Mouse (Mus musculus) heart, adult 11 months (tissue): ENCODE measurements around the gene Mthfd1.
"Not testable (repeated sequence)": the region's sequence is repeated elsewhere in the genome, so short reads cannot be mapped to it uniquely, and the experiment has no call there.

Experiments used
- DNase-seq: peaks from one replicate; pipeline ENCODE4 v3.0.0; 2022

Mthfd1 gene

DNA sequence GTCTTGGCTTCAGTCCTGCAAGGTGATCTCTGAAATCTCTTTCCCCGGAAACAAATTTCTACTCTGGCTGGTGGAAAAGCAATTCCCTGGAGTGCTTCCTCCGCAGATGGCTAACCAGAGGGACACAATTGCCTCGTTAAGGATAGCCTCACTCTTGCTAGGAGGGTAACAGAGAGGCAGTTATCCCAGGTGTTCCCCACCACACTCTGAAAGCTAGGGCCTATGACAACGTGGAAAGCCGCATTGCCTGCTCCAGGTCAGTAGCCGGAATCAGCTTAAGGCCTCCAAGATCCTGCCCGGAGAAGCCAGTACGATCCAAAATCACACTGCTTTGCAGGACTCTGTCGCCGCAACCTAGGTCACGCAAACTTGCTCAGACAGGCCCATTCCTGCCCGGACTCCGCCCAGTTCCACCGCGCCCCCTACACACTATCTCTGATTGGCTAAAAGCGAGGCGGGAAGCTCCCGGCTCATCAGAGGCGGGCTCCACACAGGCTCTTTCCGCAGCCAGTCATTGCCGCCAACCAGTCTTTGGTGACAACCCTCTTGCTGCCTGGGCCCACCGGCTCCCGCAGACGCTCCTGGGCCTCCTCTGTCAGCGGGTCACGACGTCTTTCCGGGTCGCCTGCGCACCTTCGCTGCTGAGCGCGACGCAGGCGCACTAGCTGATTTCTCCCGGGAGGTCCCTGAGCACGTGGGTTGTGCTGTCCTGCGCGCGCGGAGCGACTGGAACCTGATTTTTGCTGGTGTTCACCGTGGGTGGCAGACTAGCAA lies at the start of gene Mthfd1:
Gene Mthfd1 (plus strand): TSS at position 574 of the 774 bp plus-strand sequence.
- DNase-seq, result peak; percentile 100

DNA sequence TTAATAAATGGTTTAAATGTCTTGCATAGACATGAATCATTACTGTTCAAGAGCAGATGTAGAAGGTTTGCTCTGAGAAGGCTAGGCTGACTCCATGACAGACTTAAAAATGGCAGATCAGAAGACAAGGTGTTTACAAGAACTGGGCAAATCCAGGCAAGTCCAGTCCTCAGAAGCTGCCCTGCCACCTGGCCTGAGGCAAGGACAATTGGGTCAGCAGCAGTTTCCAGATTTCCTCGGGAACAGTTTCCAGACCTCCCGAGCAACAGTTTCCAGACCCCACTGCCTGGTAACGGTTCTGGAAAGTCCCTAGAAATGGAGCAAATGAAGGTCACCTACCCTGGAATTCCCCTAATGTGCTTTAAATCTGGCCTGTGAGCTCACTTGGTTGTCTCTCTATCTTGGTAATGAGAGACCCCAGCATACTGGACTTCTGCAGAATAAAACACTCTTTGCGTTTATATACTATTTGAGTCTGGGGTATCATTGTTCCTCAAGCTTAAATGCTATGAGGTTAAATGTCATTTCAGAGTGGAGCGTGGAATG lies 45.6 kb upstream of the Mthfd1 start:
- DNase-seq, result no peak

- peak; percentile 67 for DNase-seq
Measured at GRCm38 (mm10) chr12:76215121-76215520, 40.0 kb upstream of the Mthfd1 start.

GRCm38 (mm10) chr12:76216716-76217115 lies 38.4 kb upstream of the Mthfd1 start:
- DNase-seq, result no peak

GRCm38 (mm10) chr12:76222104-76222503 lies 33.0 kb upstream of the Mthfd1 start:
- DNase-seq, result not testable (repeated sequence)

- peak; percentile 23 for DNase-seq
Measured at GRCm38 (mm10) chr12:76230644-76231043, 24.5 kb upstream of the Mthfd1 start.

GRCm38 (mm10) chr12:76235253-76235652 lies 19.8 kb upstream of the Mthfd1 start:
- DNase-seq, result no peak

DNA sequence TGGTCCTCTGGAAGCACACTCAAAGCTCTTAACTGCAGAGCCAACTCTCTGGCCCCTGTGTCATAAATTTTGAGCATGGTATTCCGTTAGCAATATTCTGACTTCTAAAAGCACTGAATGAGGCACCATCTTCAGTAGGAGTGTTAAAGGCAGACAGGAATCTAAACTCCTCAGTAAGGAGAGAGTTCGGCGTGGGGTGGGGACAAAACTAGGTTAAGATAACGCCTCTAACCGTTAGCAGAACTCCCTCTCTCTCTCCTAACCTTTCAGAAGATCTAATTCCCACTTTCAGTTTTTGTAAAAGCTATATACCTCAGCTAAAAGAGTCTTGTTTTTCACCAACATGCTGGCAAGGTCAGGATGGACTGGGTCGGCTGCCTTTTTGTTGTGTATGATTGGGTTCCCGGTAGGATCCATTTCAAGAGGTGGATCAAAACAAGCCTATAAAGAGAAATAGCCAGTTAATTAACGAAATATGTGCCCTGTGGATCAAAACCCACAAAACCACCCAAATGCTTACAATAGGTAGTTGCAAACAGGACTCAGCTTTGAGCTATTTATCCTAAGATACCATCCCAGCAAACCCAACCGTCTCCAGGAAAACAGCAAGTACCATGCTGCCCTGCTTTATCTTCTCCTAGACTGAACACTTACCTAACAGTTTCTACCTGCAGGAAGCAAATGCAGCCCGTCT lies 15.8 kb upstream of the Mthfd1 start:
- peak; percentile 64 for DNase-seq

- DNase-seq, result peak; percentile 33
Measured at GRCm38 (mm10) chr12:76239839-76240571, 15.1 kb upstream of the Mthfd1 start.

DNA sequence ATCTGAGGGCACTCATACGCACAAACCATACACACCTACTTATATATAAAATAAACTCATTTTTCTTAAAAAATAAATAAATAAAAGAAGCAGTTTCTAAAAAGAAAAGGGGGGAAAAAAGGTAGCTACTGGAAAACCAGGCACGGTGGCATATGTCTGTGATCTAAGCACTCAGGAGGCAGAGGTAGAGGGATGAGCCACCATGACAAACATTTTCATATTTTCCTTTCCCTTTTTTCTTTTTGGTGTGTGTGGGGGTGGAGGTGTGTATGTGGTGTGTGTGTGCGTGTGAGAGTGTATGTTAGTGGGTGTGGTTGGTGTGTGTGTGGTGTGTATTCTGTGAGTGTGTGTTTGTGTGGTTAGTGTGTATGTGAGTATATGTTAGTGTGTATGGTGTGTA lies 14.4 kb upstream of the Mthfd1 start:
- peak; percentile 45 for DNase-seq

DNA sequence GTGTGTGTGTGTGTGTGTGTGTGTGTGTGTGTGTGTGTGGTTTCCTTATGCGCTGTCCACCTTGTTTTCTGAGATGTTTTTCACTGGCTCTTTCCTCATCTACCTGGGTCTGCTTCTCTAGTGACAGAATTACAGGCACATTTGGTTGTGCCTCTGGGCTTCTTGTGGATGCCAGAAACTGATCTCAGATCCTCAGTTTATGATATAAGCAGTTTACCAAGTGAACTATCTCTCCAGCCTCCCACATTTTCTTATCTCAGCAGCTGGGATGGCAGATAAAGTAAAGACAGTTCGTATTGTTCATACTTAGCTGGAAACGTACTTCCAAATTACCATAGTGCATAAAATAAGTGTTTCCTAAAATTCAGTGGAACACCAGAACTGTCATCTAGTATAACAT lies 14.0 kb upstream of the Mthfd1 start:
- DNase-seq, result no peak

DNA sequence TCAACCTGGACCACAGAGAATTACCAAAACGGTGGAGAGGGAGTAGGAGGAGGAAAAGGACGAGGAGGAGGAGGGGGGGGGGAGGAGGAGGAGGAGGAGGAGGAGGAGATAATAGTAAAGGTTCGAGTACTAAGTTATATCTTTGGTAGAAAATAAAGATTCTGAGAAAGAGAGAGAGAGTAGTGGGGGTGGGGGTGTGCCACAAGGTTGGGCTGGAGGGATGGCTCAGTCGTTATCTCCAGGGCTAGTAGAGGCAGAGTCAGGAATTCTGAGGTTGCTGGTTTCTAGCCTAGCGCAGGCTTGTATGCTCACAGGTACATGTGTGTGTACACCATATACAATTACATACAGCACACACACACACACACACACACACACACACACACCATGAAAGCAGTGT lies 13.3 kb upstream of the Mthfd1 start:
- peak; percentile 8 for DNase-seq

DNA sequence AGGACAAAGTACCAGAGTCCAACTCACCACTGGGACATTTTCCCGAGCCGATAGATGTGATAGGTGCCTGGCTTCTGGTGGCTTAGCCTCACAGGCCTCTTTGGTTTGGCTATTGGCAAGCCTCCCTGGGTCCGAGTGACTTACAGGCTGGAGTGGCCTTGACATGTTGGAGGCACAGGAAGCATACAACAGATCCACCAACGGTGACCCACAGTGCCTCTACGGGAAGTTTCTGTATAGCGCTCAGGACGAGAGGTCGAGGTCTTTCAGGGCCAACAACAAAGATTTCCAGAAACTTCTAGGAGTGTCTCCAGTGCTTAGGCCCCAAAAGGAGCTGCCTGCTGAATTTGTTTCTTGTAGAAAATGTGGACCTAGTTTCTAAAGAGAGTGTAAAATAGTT lies 10.1 kb upstream of the Mthfd1 start:
- peak; percentile 80 for DNase-seq

GRCm38 (mm10) chr12:76246646-76247045 lies 8.5 kb upstream of the Mthfd1 start, which contains the start of gene Tex21:
TSS of gene Tex21 (minus strand) at chr12:76246746.
- DNase-seq, result peak; percentile 11

GRCm38 (mm10) chr12:76253090-76253489 lies 2.0 kb upstream of the Mthfd1 start:
- DNase-seq, result peak; percentile 39

DNA sequence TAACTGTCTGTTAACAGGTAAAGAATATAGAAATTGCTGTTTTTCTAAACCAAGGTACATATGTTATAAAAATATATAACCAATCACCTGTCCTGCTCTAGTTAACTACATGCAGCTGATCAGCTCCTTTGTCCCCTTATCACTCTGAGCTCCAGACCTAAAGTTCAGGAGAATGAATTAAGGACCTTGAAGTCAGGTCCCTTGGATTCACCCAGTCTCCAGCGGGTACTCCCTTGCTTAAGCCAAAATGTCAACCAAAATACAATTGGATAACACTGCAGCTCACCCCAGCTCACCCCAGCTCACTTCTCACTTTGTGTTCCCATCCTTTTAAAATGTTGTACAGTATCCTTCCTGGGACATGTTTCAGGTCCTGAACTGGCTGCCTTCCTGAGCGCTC lies 1.5 kb upstream of the Mthfd1 start:
- DNase-seq, result peak; percentile 71

DNA sequence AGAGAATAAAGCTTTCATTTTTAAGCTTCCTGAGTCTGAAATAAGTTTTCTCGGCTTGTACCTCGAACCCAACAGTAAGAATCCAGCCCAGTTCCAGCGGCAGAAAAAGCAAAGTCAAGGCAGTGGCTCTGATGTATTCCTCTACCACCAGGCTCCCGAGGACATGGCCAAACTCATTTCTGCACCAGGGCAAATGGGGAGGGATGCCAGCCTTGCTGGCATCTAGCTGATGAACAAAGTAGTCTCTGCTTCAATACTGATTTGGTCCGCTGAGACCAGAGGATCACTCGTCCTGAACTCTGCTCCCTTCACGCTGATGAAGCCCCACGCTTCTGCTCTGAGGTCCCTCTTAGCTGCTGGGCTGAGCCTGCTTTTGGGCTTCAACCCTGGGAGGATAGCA lies 1.1 kb upstream of the Mthfd1 start:
- peak; percentile 77 for DNase-seq

DNA sequence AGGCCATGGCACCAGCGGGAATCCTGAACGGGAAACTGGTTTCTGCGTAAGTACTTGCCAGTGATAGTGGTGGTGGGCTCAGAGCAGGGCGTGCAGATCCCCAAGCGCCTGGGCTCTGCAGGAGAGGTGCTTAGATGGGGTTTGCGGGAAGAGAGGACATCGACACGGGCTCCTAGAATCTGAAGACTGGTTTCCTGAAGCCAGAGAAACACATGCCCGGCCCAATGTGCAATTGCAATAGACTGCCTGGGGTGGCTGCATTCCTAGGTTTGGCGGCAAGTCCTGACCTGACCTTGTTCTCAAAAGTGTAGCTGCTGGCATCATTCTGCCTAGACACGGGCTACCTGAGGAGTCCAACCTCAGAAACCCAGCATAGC lies 389 bp downstream of the Mthfd1 start:
- DNase-seq, result no peak

DNA sequence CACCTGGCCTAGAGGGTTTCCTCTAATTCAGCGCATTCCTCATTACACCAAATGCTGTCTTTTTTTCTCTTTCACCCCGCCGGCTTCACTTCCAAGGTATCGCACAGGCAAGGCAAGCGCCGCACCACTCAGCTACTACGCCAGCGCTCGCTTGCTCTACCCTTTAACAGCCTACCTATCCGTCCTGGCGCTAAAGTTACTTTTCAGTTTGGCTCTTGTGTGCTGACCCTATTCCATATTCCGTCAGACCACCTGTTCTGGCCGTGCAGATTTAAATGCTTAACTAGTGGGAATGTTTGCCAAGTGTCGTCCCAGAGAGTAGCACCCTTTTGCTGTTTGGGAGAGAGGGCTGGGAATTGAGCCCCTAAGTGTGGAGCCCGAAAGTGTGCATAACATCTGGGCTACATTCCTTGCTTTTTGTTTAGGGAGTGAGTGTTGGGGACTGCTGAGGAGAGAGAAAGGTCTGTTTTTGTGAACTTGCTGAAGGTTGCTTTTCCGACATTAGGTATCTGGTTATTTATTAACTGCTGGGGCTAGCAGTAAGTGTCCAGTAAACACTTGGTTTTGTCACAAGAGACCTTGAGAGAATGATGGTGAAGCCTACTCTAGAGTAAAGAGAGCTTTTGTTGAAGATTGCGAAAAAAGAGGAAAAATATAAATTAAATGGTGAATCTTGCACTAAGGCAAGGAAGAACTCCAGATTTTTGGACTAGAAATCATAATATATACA lies 1.2 kb downstream of the Mthfd1 start:
- DNase-seq, result peak; percentile 83

GRCm38 (mm10) chr12:76260673-76261072 lies 5.6 kb downstream of the Mthfd1 start:
- DNase-seq, result peak; percentile 24

DNA sequence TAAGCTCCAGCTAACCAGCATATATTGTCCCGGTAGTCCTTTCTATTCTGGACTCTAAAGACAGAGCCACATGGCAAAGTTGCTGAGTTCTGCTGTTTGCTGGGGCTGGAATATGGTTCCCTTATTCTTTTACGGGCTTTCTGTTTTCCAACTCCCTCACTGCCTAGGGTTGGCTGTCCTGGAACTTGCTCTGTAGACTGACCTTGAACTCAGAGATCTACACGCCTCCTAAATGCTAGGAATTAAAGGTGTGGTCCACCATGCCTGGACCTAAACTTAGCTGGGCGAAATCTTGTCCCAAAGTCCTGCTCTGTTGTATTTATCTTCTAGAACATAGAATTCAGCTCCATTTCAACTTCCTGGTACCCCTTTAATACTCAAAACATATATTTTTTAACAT lies 6.5 kb downstream of the Mthfd1 start:
- peak; percentile 21 for DNase-seq

GRCm38 (mm10) chr12:76262918-76263317 lies 7.8 kb downstream of the Mthfd1 start:
- DNase-seq, result peak; percentile 64

DNA sequence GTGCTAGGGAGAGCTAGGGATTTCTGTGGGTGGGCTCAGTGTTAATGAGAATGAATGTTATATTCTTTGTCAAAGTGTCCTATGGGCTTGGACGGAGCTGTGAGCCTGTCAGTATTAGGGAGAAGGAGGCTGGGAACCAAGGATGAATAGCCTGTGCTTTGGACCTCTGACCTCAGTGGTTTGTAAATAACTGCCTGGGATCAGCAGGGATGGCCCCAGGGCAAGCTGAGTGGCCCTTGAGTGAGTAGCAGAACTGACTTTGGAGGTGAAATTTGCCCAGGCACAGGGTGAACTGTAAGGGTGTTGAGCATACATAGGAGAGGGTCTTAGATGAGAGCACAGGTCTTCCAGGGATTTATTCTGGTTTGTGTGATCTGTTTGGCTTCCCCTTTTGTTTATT lies 8.8 kb downstream of the Mthfd1 start:
- DNase-seq, result peak; percentile 79
